Mouse (Mus musculus) layer of hippocampus, adult 9-10 months (tissue): ENCODE data around the gene Hist1h4j.
"Not testable (repeated sequence)": the region's sequence is repeated elsewhere in the genome, so short reads cannot be mapped to it uniquely, and the experiment has no call there.

ENCODE experiments used
- DNase-seq: peaks from one replicate; pipeline ENCODE4 v3.0.0; 2022; ENCODE audit warnings: low spot score

Hist1h4j gene

GRCm38 (mm10) chr13:21781639-21782038, 46.8 kb downstream of the Hist1h4j start:
- DNase-seq: no peak

- DNase-seq: not testable (repeated sequence)
Measured at GRCm38 (mm10) chr13:21782361-21783254, 47.7 kb downstream of the Hist1h4j start.

DNA sequence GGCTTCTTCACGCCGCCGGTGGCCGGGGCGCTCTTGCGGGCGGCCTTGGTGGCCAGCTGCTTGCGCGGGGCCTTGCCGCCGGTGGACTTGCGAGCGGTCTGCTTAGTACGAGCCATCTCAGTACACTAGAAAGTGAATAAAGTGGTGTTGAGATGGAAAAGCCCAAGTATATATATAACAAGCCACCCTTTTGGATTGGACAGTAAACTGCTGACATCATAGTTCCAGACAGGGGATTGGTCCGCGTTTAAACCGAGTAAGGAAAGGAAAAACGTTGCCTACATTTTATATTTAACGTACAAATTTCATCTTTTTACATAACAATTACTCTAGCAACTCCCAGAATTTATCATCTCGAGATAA, 48.4 kb downstream of the Hist1h4j start, which contains the start of gene Hist1h3i:
Gene Hist1h3i, minus strand, starts transcription at position 116 of the 363 bp plus-strand sequence.
- DNase-seq: peak; percentile 89

- no peak for DNase-seq
Measured at GRCm38 (mm10) chr13:21783734-21784161, 48.9 kb downstream of the Hist1h4j start.

DNA sequence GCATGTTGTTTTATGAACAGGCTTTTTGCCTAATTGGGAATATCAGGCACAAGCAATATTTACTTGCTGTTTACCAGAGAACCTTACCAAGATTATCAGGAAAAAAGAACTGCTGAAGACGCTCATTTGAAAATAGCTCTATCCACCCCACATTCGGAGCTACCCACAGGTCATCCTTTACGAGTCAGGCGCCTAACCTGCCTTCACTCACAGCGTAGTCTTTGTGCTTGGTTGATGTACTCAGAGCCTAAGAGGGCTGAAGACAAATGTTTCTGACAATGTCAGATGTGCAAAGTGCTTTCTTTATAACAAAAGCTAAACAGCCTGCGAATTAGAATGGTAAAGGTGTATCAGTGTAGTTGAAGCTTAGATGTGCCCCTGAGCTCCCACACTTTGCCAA, 49.4 kb downstream of the Hist1h4j start:
- no peak for DNase-seq
